ENCODE assay signal across 22 mouse cellular contexts in genomic region chr13:13558251-13558650, GRCm38 (mm10).
"Had no signal": no experiment of that assay in that cellular context is flagged by ENCODE, and none has a peak within 500 bp of the region (broad histone marks: within the 10 kb centered on the region; RNA-seq: fewer than 3 reads in every experiment).

No protein-coding gene starts in this region.

- H3K27ac ChIP-seq: heart, embryonic 10.5 days; hindbrain, embryonic 10.5 days; hindbrain, embryonic 12.5 days; hindbrain, embryonic 14.5 days; intestine, embryonic 15.5 days; limb, embryonic 10.5 days; limb, embryonic 12.5 days; liver, embryonic 13.5 days had no signal

- H3K27me3 ChIP-seq: heart, embryonic 12.5 days; hindbrain, embryonic 12.5 days; intestine, embryonic 15.5 days; limb, embryonic 12.5 days; liver, embryonic 13.5 days had no signal

- ATAC-seq: hindbrain, embryonic 16.5 days; inflammation-experienced regulatory T-cells, adult 6 months; intestine, postnatal 0 days had no signal

- H3K4me1 ChIP-seq: heart, embryonic 10.5 days; hindbrain, embryonic 10.5 days; hindbrain, embryonic 12.5 days; intestine, embryonic 15.5 days; limb, embryonic 10.5 days; limb, embryonic 12.5 days; liver, embryonic 13.5 days had no signal

- H3K9me3 ChIP-seq: heart, embryonic 10.5 days; heart, embryonic 12.5 days; hindbrain, embryonic 10.5 days; hindbrain, embryonic 12.5 days; intestine, embryonic 15.5 days; limb, embryonic 10.5 days; limb, embryonic 12.5 days; liver, embryonic 13.5 days had no signal

- DNase-seq: gastrocnemius, postnatal 14 days; gastrocnemius, postnatal 36 days; heart, postnatal 10 days; heart, postnatal 4 days; kidney, adult 18-20 months; kidney, adult 8-10 months; kidney, postnatal 10 days; kidney, postnatal 36 days; layer of hippocampus, adult 9-11 months; layer of hippocampus, postnatal 36 days; liver, embryonic 13.5 days had no signal

- H3K36me3 ChIP-seq: heart, embryonic 10.5 days; heart, embryonic 12.5 days; hindbrain, embryonic 10.5 days; hindbrain, embryonic 12.5 days; intestine, embryonic 15.5 days; limb, embryonic 10.5 days; limb, embryonic 12.5 days; liver, embryonic 13.5 days had no signal

- H3K9ac ChIP-seq: heart, embryonic 12.5 days; hindbrain, embryonic 12.5 days; hindbrain, embryonic 14.5 days; intestine, embryonic 15.5 days; limb, embryonic 12.5 days; liver, embryonic 13.5 days had no signal

- H3K4me2 ChIP-seq: heart, embryonic 12.5 days; hindbrain, embryonic 12.5 days; hindbrain, embryonic 14.5 days; intestine, embryonic 15.5 days; limb, embryonic 12.5 days; liver, embryonic 13.5 days had no signal

- H3K4me3 ChIP-seq: heart, embryonic 10.5 days; heart, embryonic 12.5 days; hindbrain, embryonic 10.5 days; hindbrain, embryonic 12.5 days; intestine, embryonic 15.5 days; limb, embryonic 10.5 days; limb, embryonic 12.5 days; liver, embryonic 13.5 days had no signal
